1 mouse cellular context compared by ENCODE assay signal in the genomic region with DNA sequence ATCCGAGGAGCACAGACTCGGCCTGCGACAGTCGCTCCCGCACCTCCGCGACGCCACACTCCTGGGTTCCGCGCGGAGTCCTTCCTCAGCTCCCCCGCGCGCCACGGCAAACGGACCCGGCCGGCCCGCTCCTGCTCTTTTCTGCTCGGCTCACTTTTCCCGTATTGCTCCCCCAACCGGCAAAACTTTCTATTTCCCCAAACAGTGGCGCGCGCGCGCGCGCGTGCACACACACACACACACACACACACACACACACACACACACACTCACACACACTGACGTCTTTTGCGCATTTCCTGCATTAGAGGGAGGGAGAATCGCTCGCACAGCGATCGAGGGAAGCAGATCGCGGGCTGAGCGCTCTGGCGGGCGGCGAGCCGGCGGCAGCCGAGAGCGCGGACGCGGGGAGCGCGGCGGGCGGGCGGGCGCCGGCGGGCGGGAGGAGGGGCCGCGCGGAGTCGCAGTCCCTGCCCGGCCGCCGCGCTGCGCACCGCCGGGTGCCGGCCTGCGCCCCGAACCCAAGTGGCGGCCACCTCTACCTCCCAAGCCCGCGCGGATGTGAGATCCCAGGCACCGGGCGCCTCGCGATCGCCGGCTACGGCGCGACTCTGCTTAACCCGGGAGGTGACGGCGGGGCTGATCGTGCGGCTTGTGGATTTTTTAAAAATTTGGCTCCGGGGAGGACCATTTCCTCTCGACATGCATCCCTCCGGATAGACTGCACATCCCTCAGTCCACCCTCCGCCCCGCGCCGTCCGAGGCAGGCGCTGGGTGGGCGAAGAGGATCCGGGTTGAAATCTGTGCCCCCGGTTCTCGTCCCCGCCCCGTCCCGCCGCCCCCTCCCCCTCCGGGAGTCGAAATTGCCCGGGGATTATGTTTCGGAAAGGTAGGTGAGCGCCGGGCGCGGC.
TF ChIP-seq lines count a peak whose summit lies in the region.

A gene (plus strand): TSS at position 466 of the 911 bp plus-strand sequence.

TF ChIP-seq in CH12.LX, 34 proteins besides CTCF, POLR2A, EP300 and RAD21 (continued from another document):
- peak; percentile 70 for TF ChIP-seq NRF1 (IDR thresholded peaks at IDR 0.05; ENCODE audit: low read depth, low read length)
- no peak for TF ChIP-seq CHD1 (IDR thresholded peaks at IDR 0.05; ENCODE audit: low read depth, low read length)
- peak; percentile 52 for TF ChIP-seq HCFC1 (IDR thresholded peaks at IDR 0.05; ENCODE audit: low read depth, low read length)
- peak; percentile 75 for TF ChIP-seq IRF4 (IDR thresholded peaks at IDR 0.05; ENCODE audit: low read depth, low read length)
- no peak for TF ChIP-seq USF1 (IDR thresholded peaks at IDR 0.05; ENCODE audit: low read depth, low read length)
- 0 out of 2 replicates have a peak, but pooled peaks have one; percentile 31 for TF ChIP-seq TBP (conservative IDR thresholded peaks at IDR 0.05; ENCODE audit: low read depth, low read length)
- TF ChIP-seq JUN (IDR thresholded peaks at IDR 0.05; ENCODE audit: insufficient read depth, low read depth, low read length): no peak
- peak; percentile 22; the same call in 1 of the 2 replicates for TF ChIP-seq SMC3 (IDR thresholded peaks at IDR 0.05; ENCODE audit: low read depth, low read length)
- TF ChIP-seq SIN3A (IDR thresholded peaks at IDR 0.05; ENCODE audit: low read length): peak; percentile 86
- TF ChIP-seq JUND (conservative IDR thresholded peaks at IDR 0.05; ENCODE audit: low read depth, low read length): no peak
- TF ChIP-seq ETS1 (conservative IDR thresholded peaks at IDR 0.05; ENCODE audit: low read depth, low read length): peak; percentile 67; the same call in 1 of the 2 replicates
- peak; percentile 85 for TF ChIP-seq BHLHE40 (IDR thresholded peaks at IDR 0.05; ENCODE audit: low read depth, low read length)
- no peak for TF ChIP-seq ZKSCAN1 (IDR thresholded peaks at IDR 0.05; ENCODE audit: borderline replicate concordance, low read depth, low read length)
- no peak for TF ChIP-seq ZNF384 (IDR thresholded peaks at IDR 0.05; ENCODE audit: low read depth, low read length)
- TF ChIP-seq MAZ (IDR thresholded peaks at IDR 0.05; ENCODE audit: low read depth, low read length): peak; percentile 89
- no peak for TF ChIP-seq POLR2AphosphoS2 (IDR thresholded peaks at IDR 0.05; ENCODE audit: low read depth, low read length)
- no peak for TF ChIP-seq RCOR1 (conservative IDR thresholded peaks at IDR 0.05; ENCODE audit: low read depth, low read length)
- no peak for TF ChIP-seq E2F4 (IDR thresholded peaks at IDR 0.05; ENCODE audit: insufficient replicate concordance, low read depth, low read length)
- TF ChIP-seq KAT2A (IDR thresholded peaks at IDR 0.05; ENCODE audit: insufficient replicate concordance, low read length): 0 out of 2 replicates have a peak, but pooled peaks have one; percentile 12
- TF ChIP-seq GABPA (IDR thresholded peaks at IDR 0.05; ENCODE audit: insufficient replicate concordance, low read depth, low read length): no peak
TF ChIP-seq in CH12.LX: peak in this region for 17.
